Mouse (Mus musculus): ENCODE data around the gene 1700016H13Rik.
A peak's percentile ranks its signal among the peaks of the same experiment; 100 is the strongest.

Gene 1700016H13Rik

GRCm38 (mm10) chr5:103655346-103656118 lies at the start of gene 1700016H13Rik:
TSS of gene 1700016H13Rik (minus strand) at chr5:103656010.
- peak; percentile 72 to 88 for DNase-seq (ENCODE audit: low spot score in 2 of 2)

GRCm38 (mm10) chr5:103705331-103705730 lies 49.5 kb upstream of the 1700016H13Rik start:
- DNase-seq (ENCODE audit: low spot score in 2 of 2): no peak

- DNase-seq (ENCODE audit: low spot score in 2 of 2): no peak
Observed at GRCm38 (mm10) chr5:103702527-103702926, 46.7 kb upstream of the 1700016H13Rik start.

GRCm38 (mm10) chr5:103701466-103701865 lies 45.7 kb upstream of the 1700016H13Rik start:
- no peak for DNase-seq (ENCODE audit: low spot score in 2 of 2)

- no peak for DNase-seq (ENCODE audit: low spot score in 2 of 2)
Observed at GRCm38 (mm10) chr5:103700661-103701060, 44.9 kb upstream of the 1700016H13Rik start.

- peak in 1 of 2 experiments; percentile 30 for DNase-seq (ENCODE audit: low spot score in 2 of 2)
Observed at GRCm38 (mm10) chr5:103699537-103699936, 43.7 kb upstream of the 1700016H13Rik start.

GRCm38 (mm10) chr5:103698577-103698976 lies 42.8 kb upstream of the 1700016H13Rik start:
- no peak for DNase-seq (ENCODE audit: low spot score in 2 of 2)

GRCm38 (mm10) chr5:103697875-103698491 lies 42.2 kb upstream of the 1700016H13Rik start:
- DNase-seq (ENCODE audit: low spot score in 2 of 2): no peak

- no peak for DNase-seq (ENCODE audit: low spot score in 2 of 2)
Observed at GRCm38 (mm10) chr5:103694094-103694493, 38.3 kb upstream of the 1700016H13Rik start.

GRCm38 (mm10) chr5:103693041-103693641 lies 37.3 kb upstream of the 1700016H13Rik start:
- DNase-seq (ENCODE audit: low spot score in 2 of 2): peak in 1 of 2 experiments; percentile 67

- DNase-seq (ENCODE audit: low spot score in 2 of 2): no peak
Observed at GRCm38 (mm10) chr5:103692531-103693040, 36.8 kb upstream of the 1700016H13Rik start.

- DNase-seq (ENCODE audit: low spot score in 2 of 2): peak; percentile 97 to 99
Observed at GRCm38 (mm10) chr5:103691624-103692530, 36.1 kb upstream of the 1700016H13Rik start, which contains the start of gene Aff1. TSS of gene Aff1 (plus strand) at chr5:103692374.

- DNase-seq (ENCODE audit: low spot score in 2 of 2): no peak
Observed at GRCm38 (mm10) chr5:103691171-103691570, 35.4 kb upstream of the 1700016H13Rik start.

GRCm38 (mm10) chr5:103690190-103690589 lies 34.4 kb upstream of the 1700016H13Rik start:
- no peak for DNase-seq (ENCODE audit: low spot score in 2 of 2)

GRCm38 (mm10) chr5:103689645-103690044 lies 33.8 kb upstream of the 1700016H13Rik start:
- DNase-seq (ENCODE audit: low spot score in 2 of 2): no peak

- DNase-seq (ENCODE audit: low spot score in 2 of 2): no peak
Observed at GRCm38 (mm10) chr5:103681824-103682223, 26.0 kb upstream of the 1700016H13Rik start.

GRCm38 (mm10) chr5:103680381-103680780 lies 24.6 kb upstream of the 1700016H13Rik start:
- peak; percentile 78 to 90 for DNase-seq (ENCODE audit: low spot score in 2 of 2)

GRCm38 (mm10) chr5:103678974-103679373 lies 23.2 kb upstream of the 1700016H13Rik start:
- DNase-seq (ENCODE audit: low spot score in 2 of 2): no peak

GRCm38 (mm10) chr5:103677894-103678293 lies 22.1 kb upstream of the 1700016H13Rik start:
- DNase-seq (ENCODE audit: low spot score in 2 of 2): no peak

GRCm38 (mm10) chr5:103676289-103676881 lies 20.6 kb upstream of the 1700016H13Rik start:
- no peak for DNase-seq (ENCODE audit: low spot score in 2 of 2)

GRCm38 (mm10) chr5:103674482-103674881 lies 18.7 kb upstream of the 1700016H13Rik start:
- DNase-seq (ENCODE audit: low spot score in 2 of 2): no peak

All from spleen, postnatal 4 days (tissue).